9 mouse cellular contexts compared by ENCODE assay signal in genomic region chr11:16800507-16800906, GRCm38 (mm10). TPM values are rescaled to one million over a fixed set of nuclear protein-coding genes. Genes with fewer than 3 reads are reported as not detected.
DNase-seq lines count a peak whose midpoint lies in the region; ATAC-seq lines count a peak whose summit lies in the region.
"Had no signal": no experiment of that assay in that cellular context is flagged by ENCODE, and none has a peak within 500 bp of the region (broad histone marks: within the 10 kb centered on the region; RNA-seq: fewer than 3 reads in every experiment).

No protein-coding gene starts in this region.

- WGBS in heart, embryonic 15.5 days: 36% methylated on average over 6 of the region's 6 CpGs
- 10% methylated on average over 6 of the region's 6 CpGs for WGBS in large intestine, adult 2 months

- 0 out of 2 replicates have a peak, but pooled peaks cover 5% of the 10 kb centered on the region for H3K27me3 ChIP-seq in heart, embryonic 15.5 days

- 0 out of 2 replicates have a peak, but pooled peaks have one; percentile 7 for ATAC-seq in frontal cortex, adult (ENCODE audit: low TSS enrichment)
- ATAC-seq in heart, embryonic 15.5 days (replicated peaks; ENCODE audit: insufficient number of reproducible peaks, insufficient read depth, low FRiP score, low read depth): peak; percentile 83
- ATAC-seq in megakaryocyte progenitor cell, adult 5-6 weeks (replicated peaks; ENCODE audit: poor library complexity): no peak

- H3K4me2 ChIP-seq in heart, embryonic 15.5 days: peak overlapping the region; percentile 24; the same call in 1 of the 2 replicates

- no peak overlapping the region for H3K4me3 ChIP-seq in heart, embryonic 15.5 days

- H3K4me1 ChIP-seq in heart, embryonic 15.5 days (replicated peaks): peaks cover 12% of the 10 kb centered on the region

- H3K9ac ChIP-seq in heart, embryonic 15.5 days: no peak overlapping the region

- peak overlapping the region; percentile 23; the same call in 1 of the 2 replicates for H3K27ac ChIP-seq in heart, embryonic 15.5 days

- H3K9me3 ChIP-seq in heart, embryonic 15.5 days (replicated peaks): no peaks in the 10 kb centered on the region

- no peak for DNase-seq in frontal cortex, adult 2 months (ENCODE audit: extremely low spot score in 1 of 2, low spot score in 1 of 2)
- DNase-seq in large intestine, adult 2 months (ENCODE audit: low read depth, low spot score): peak; percentile 87
- peak; percentile 43 for DNase-seq in testis, postnatal 10 days (ENCODE audit: low spot score)
- DNase-seq in spleen, adult 12 weeks (ENCODE audit: low spot score): no peak
- DNase-seq in spleen, postnatal 10 days (ENCODE audit: low spot score in 2 of 2): no peak

- H3K36me3 ChIP-seq in heart, embryonic 15.5 days: no peaks in the 10 kb centered on the region

RNA-seq across cellular contexts. Expression of gene Egfr, which starts 48.5 kb away (rescaled TPM):
- 4.7 and 5.4 TPM in 2 replicates for polyA plus RNA-seq in frontal cortex, adult 2 months (2012; rRNA removed)
- 3.3 and 4.8 TPM in 2 replicates for polyA plus RNA-seq in heart, embryonic 15.5 days (2015; fragmentation: Nextera tagmentation; extraction: Ambion mirVana)
- 4.9 and 24.6 TPM in 2 replicates for polyA plus RNA-seq in large intestine, adult 2 months (2012; rRNA removed)
- total RNA-seq in megakaryocyte progenitor cell, adult 5-6 weeks (2015): 0.05 TPM in 1 of 2 replicates, not detected in the other
- not detected in 2 replicates for total RNA-seq in megakaryocyte progenitor cell, adult 5-6 weeks (2017)
- total RNA-seq: hematopoietic stem cell, adult 5-6 weeks had no signal

Comparison
In these comparisons a context has a peak if more than half of its experiments do, and no peak if none do; other contexts are left out.
1. DNase-seq: peak in large intestine, adult 2 months (single experiment) and testis, postnatal 10 days (single experiment); none in frontal cortex, adult 2 months (0 of 2), spleen, adult 12 weeks (single experiment) and spleen, postnatal 10 days (0 of 2).